Mouse (Mus musculus) liver, embryonic 14.5 days (tissue): ENCODE results near the gene Mif. TPM values are rescaled to one million over a fixed set of nuclear protein-coding genes. Genes with fewer than 3 reads are reported as not detected.

Experiments used
- ATAC-seq: fragments of 200-750 bp; cut with Nextera tagmentation; 2 replicates; pipeline ENCODE4 v1.8.0; 2017; ENCODE audit warnings: moderate number of reproducible peaks, mild to moderate bottlenecking, moderate library complexity; ENCODE audit not compliant: insufficient read depth
- DNase-seq, 3 experiments: peaks; one replicate each; pipeline ENCODE4 v3.0.0-alpha.2; 2012 to 2013; ENCODE audit warnings: low read depth in 3 of 3, low spot score in 3 of 3
- H3K27ac ChIP-seq: fragments of 300-500 bp; sonication (generic); 2 replicates; pipeline ENCODE4 v1.5.1; 2014; ENCODE audit warnings: moderate library complexity, mild to moderate bottlenecking, control low read depth, inconsistent platforms
- H3K27me3 ChIP-seq: fragments of 300-500 bp; sonication (generic); 2 replicates; pipeline ENCODE4 v1.6.1; 2014; ENCODE audit warnings: mild to moderate bottlenecking, low read length, moderate library complexity; ENCODE audit not compliant: control insufficient read depth, insufficient read depth
- H3K36me3 ChIP-seq: fragments of 300-500 bp; sonication (generic); replicated peaks from 2 replicates; pipeline ENCODE4 v1.6.1; 2014; ENCODE audit warnings: low read depth; ENCODE audit not compliant: control insufficient read depth, insufficient read depth
- H3K4me1 ChIP-seq, 2 experiments: fragments of 200-500 bp in 1 of 2; fragments of 300-500 bp in 1 of 2; sonication (generic) in 1 of 2; replicated peaks; 2 replicates each; pipeline ENCODE4 v1.6.1; 2012 to 2014; ENCODE audit warnings: antibody characterized with exemption in 1 of 2, inconsistent platforms in 1 of 2, low read length in 1 of 2; ENCODE audit not compliant: control insufficient read depth in 2 of 2, insufficient read depth in 2 of 2
- H3K4me2 ChIP-seq: fragments of 300-500 bp; sonication (generic); 2 replicates; pipeline ENCODE4 v1.6.1; 2014; ENCODE audit warnings: low read depth, mild to moderate bottlenecking, control low read depth, moderate library complexity
- H3K4me3 ChIP-seq, 2 experiments: fragments of 200-500 bp in 1 of 2; fragments of 300-500 bp in 1 of 2; sonication (generic) in 1 of 2; 2 replicates each; pipeline ENCODE4 v1.5.1; 2012 to 2014; ENCODE audit warnings: low read depth in 2 of 2, low read length in 2 of 2, mild to moderate bottlenecking in 2 of 2, control low read depth in 1 of 2, inconsistent platforms in 1 of 2, moderate library complexity in 1 of 2; ENCODE audit not compliant: insufficient read depth in 1 of 2
- H3K9ac ChIP-seq: fragments of 300-500 bp; sonication (generic); replicated peaks from 2 replicates; pipeline ENCODE4 v1.6.1; 2014; ENCODE audit warnings: mild to moderate bottlenecking, control low read depth, moderate library complexity
- H3K9me3 ChIP-seq: fragments of 300-500 bp; sonication (generic); 2 replicates; pipeline ENCODE4 v1.6.1; 2016; ENCODE audit warnings: low read length, mixed read lengths; ENCODE audit not compliant: control insufficient read depth
- CTCF ChIP-seq: IDR thresholded peaks from 2 replicates; pipeline ENCODE4 v1.5.1; 2016; ENCODE audit warnings: antibody characterized with exemption, low read depth, control low read depth
- EP300 ChIP-seq: IDR thresholded peaks from 2 replicates; pipeline ENCODE4 v1.6.1; 2016; ENCODE audit warnings: antibody characterized with exemption, low read depth
- WGBS: fragments of 180-500 bp; shearing (Covaris S2); extraction: QIAGEN DNeasy Blood & Tissue Kit; methylation state at CpG from one replicate; pipeline ENCODE4 v1.1.7; 2014; ENCODE audit not compliant: insufficient replicate concordance; 5-methylcytosine and 5-hydroxymethylcytosine counted together
- polyA plus RNA-seq, 2 experiments: library from polyadenylated mRNA; depleted of rRNA in 1 of 2; stranded (reverse) in 1 of 2; unstranded in 1 of 2; fragments of >200 nt; fragmentation: Nextera tagmentation in 1 of 2; extraction: Ambion mirVana in 1 of 2; gene quantifications; 2 replicates each; pipeline versions ENCODE4 v1.2.1 to v1.2.3; 2012 to 2014

The Mif gene
- polyA plus RNA-seq, 2 experiments = 755 to 879 TPM

GRCm38 (mm10) chr10:75881578-75882432 lies 21.8 kb upstream of the Mif start:
- no peak for DNase-seq
- TF ChIP-seq CTCF (no peak), EP300 (no peak)
- no peaks in the 10 kb centered on the region; a peak in 1 of 4 replicates for H3K4me1 ChIP-seq
- ATAC-seq = peak; percentile 61
- H3K4me2 ChIP-seq = no peak overlapping the region
- H3K27me3 ChIP-seq = peaks cover 5% of the 10 kb centered on the region; the same call in 1 of the 2 replicates
- WGBS = 30% methylated on average over 20 of the region's 20 CpGs
- H3K27ac ChIP-seq = no peak overlapping the region
- H3K9me3 ChIP-seq = no peaks in the 10 kb centered on the region
- H3K9ac ChIP-seq = no peak overlapping the region
- no peaks in the 10 kb centered on the region for H3K36me3 ChIP-seq
- H3K4me3 ChIP-seq = no peak overlapping the region

- 53% methylated on average over 6 of the region's 6 CpGs for WGBS
- H3K9me3 ChIP-seq = no peaks in the 10 kb centered on the region
- no peak overlapping the region for H3K9ac ChIP-seq
- TF ChIP-seq EP300 = no peak
- no peak for TF ChIP-seq CTCF
- H3K4me3 ChIP-seq = no peak overlapping the region
- peaks cover 5% of the 10 kb centered on the region; the same call in 1 of the 2 replicates for H3K27me3 ChIP-seq
- H3K36me3 ChIP-seq = no peaks in the 10 kb centered on the region
- no peak for DNase-seq
- no peak overlapping the region for H3K4me2 ChIP-seq
- no peaks in the 10 kb centered on the region; a peak in 1 of 4 replicates for H3K4me1 ChIP-seq
- H3K27ac ChIP-seq = no peak overlapping the region
- no peak for ATAC-seq
Measured at GRCm38 (mm10) chr10:75880771-75881577, 20.9 kb upstream of the Mif start.

GRCm38 (mm10) chr10:75880351-75880750 lies 20.3 kb upstream of the Mif start:
- Histone ChIP-seq H3K9me3 (no peaks in the 10 kb centered on the region), H3K4me2 (no peak overlapping the region), H3K4me1 (no peaks in the 10 kb centered on the region; a peak in 1 of 4 replicates), H3K27me3 (peaks cover 5% of the 10 kb centered on the region; the same call in 1 of the 2 replicates), H3K4me3 (no peak overlapping the region), H3K36me3 (no peaks in the 10 kb centered on the region), H3K27ac (no peak overlapping the region), H3K9ac (no peak overlapping the region)
- TF ChIP-seq CTCF = no peak
- no peak for TF ChIP-seq EP300
- ATAC-seq = no peak
- 77% methylated on average over 10 of the region's 10 CpGs for WGBS
- no peak for DNase-seq

- WGBS = 70% methylated on average over 3 of the region's 3 CpGs
Measured at GRCm38 (mm10) chr10:75878836-75879235, 18.8 kb upstream of the Mif start.

More at GRCm38 (mm10) chr10:75878836-75879235, 18.8 kb upstream of the Mif start:
- Histone ChIP-seq H3K4me3 (no peak overlapping the region), H3K4me2 (no peak overlapping the region), H3K27ac (no peak overlapping the region), H3K36me3 (no peaks in the 10 kb centered on the region), H3K4me1 (no peaks in the 10 kb centered on the region; a peak in 1 of 4 replicates), H3K9ac (no peak overlapping the region), H3K27me3 (peaks cover 5% of the 10 kb centered on the region; the same call in 1 of the 2 replicates), H3K9me3 (no peaks in the 10 kb centered on the region)
- no peak for DNase-seq
- TF ChIP-seq CTCF (no peak), EP300 (no peak)
- ATAC-seq = no peak
